Mouse (Mus musculus) neural tube, embryonic 14.5 days (tissue): ENCODE data around the gene Gm20721. TPM values are rescaled to one million over a fixed set of nuclear protein-coding genes. Genes with fewer than 3 reads are reported as not detected.
"Not testable (repeated sequence)": the region's sequence is repeated elsewhere in the genome, so short reads cannot be mapped to it uniquely, and the experiment has no call there.

Experiments
- ATAC-seq: fragments of 200-750 bp; cut with Nextera tagmentation; 2 replicates; pipeline ENCODE4 v1.8.0; 2017; ENCODE audit warnings: low read depth, mild to moderate bottlenecking, moderate TSS enrichment, moderate library complexity
- H3K27ac ChIP-seq: fragments of 300-500 bp; sonication (generic); 2 replicates; pipeline ENCODE4 v1.5.1; 2014; ENCODE audit warnings: low read depth, mild to moderate bottlenecking, control low read depth, low read length, moderate library complexity, mixed read lengths
- H3K27me3 ChIP-seq: fragments of 300-500 bp; sonication (generic); 2 replicates; pipeline ENCODE4 v1.6.1; 2014; ENCODE audit warnings: low read length; ENCODE audit not compliant: control insufficient read depth, insufficient read depth
- H3K36me3 ChIP-seq: fragments of 300-500 bp; sonication (generic); 2 replicates; pipeline ENCODE4 v1.6.1; 2014; ENCODE audit warnings: low read length, mixed read lengths; ENCODE audit not compliant: control insufficient read depth, insufficient read depth
- H3K4me1 ChIP-seq: fragments of 300-500 bp; sonication (generic); 2 replicates; pipeline ENCODE4 v1.6.1; 2014; ENCODE audit warnings: low read length; ENCODE audit not compliant: control insufficient read depth, insufficient read depth
- H3K4me2 ChIP-seq: fragments of 300-500 bp; sonication (generic); 2 replicates; pipeline ENCODE4 v1.6.1; 2014; ENCODE audit warnings: mild to moderate bottlenecking, low read depth, low read length, control low read depth
- H3K4me3 ChIP-seq: fragments of 300-500 bp; sonication (generic); 2 replicates; pipeline ENCODE4 v1.5.1; 2014; ENCODE audit warnings: low read depth, low read length, control low read depth, mixed read lengths
- H3K9ac ChIP-seq: fragments of 300-500 bp; sonication (generic); replicated peaks from 2 replicates; pipeline ENCODE4 v1.6.1; 2014; ENCODE audit warnings: low read depth, mild to moderate bottlenecking, control low read depth, low read length, mixed read lengths
- H3K9me3 ChIP-seq: fragments of 300-500 bp; sonication (generic); 2 replicates; pipeline ENCODE4 v1.6.1; 2016; ENCODE audit warnings: low read length; ENCODE audit not compliant: control insufficient read depth
- WGBS: fragments of 180-500 bp; shearing (Covaris S2); extraction: QIAGEN DNeasy Blood & Tissue Kit; methylation state at CpG from one replicate; pipeline ENCODE4 v1.1.7; 2014; 5-methylcytosine and 5-hydroxymethylcytosine counted together
- polyA plus RNA-seq: library from polyadenylated mRNA; unstranded; fragments of >200 nt; fragmentation: Nextera tagmentation; extraction: Ambion mirVana; gene quantifications from 2 replicates; pipeline ENCODE4 v1.2.1, GENCODE M21; 2014

The Gm20721 gene
- 10.0 and 11.8 TPM in 2 replicates for polyA plus RNA-seq

- Histone ChIP-seq H3K4me3 (no peak within 1 kb of the TSS), H3K9ac (no peak within 1 kb of the TSS), H3K27me3 (no peaks in the 10 kb centered on the region), H3K27ac (no peak within 1 kb of the TSS), H3K9me3 (no peaks in the 10 kb centered on the region), H3K4me1 (peaks cover 27% of the 10 kb centered on the region), H3K4me2 (no peak within 1 kb of the TSS), H3K36me3 (peaks cover 24% of the 10 kb centered on the region)
- no peak for ATAC-seq
- 94% methylated on average over 5 of the region's 5 CpGs for WGBS
Observed at GRCm38 (mm10) chr2:174346612-174346998, at the start of gene Gm20721. Gm20721 (minus strand) TSS chr2:174346712.

GRCm38 (mm10) chr2:174393383-174393782 is 46.9 kb upstream of the Gm20721 start:
- H3K36me3 ChIP-seq: no peaks in the 10 kb centered on the region
- H3K9ac ChIP-seq: no peak overlapping the region
- 87% methylated on average over 5 of the region's 5 CpGs for WGBS
- no peak overlapping the region for H3K4me3 ChIP-seq
- H3K27me3 ChIP-seq: no peaks in the 10 kb centered on the region
- H3K27ac ChIP-seq: no peak overlapping the region
- H3K4me2 ChIP-seq: no peak overlapping the region
- H3K4me1 ChIP-seq: no peaks in the 10 kb centered on the region
- H3K9me3 ChIP-seq: peaks cover 4% of the 10 kb centered on the region; the same call in 1 of the 2 replicates
- no peak for ATAC-seq

- ATAC-seq: no peak
- Histone ChIP-seq H3K36me3 (no peaks in the 10 kb centered on the region), H3K4me1 (no peaks in the 10 kb centered on the region), H3K9ac (no peak overlapping the region), H3K4me3 (no peak overlapping the region), H3K4me2 (no peak overlapping the region), H3K27me3 (no peaks in the 10 kb centered on the region), H3K9me3 (peaks cover 4% of the 10 kb centered on the region; the same call in 1 of the 2 replicates), H3K27ac (no peak overlapping the region)
- WGBS: 58% methylated on average over 9 of the region's 9 CpGs
Observed at GRCm38 (mm10) chr2:174392554-174392953, 46.0 kb upstream of the Gm20721 start.

- Histone ChIP-seq H3K27me3 (no peaks in the 10 kb centered on the region), H3K27ac (no peak overlapping the region), H3K4me3 (no peak overlapping the region), H3K9ac (no peak overlapping the region), H3K9me3 (peaks cover 4% of the 10 kb centered on the region; the same call in 1 of the 2 replicates), H3K36me3 (no peaks in the 10 kb centered on the region), H3K4me1 (no peaks in the 10 kb centered on the region), H3K4me2 (no peak overlapping the region)
- 95% methylated on average over 3 of the region's 3 CpGs for WGBS
- ATAC-seq: no peak
Observed at GRCm38 (mm10) chr2:174391936-174392335, 45.4 kb upstream of the Gm20721 start.

GRCm38 (mm10) chr2:174381021-174381420 is 34.5 kb upstream of the Gm20721 start:
- Histone ChIP-seq H3K9me3 (no peaks in the 10 kb centered on the region), H3K27ac (no peak overlapping the region), H3K36me3 (no peaks in the 10 kb centered on the region), H3K4me2 (no peak overlapping the region), H3K4me1 (no peaks in the 10 kb centered on the region), H3K27me3 (no peaks in the 10 kb centered on the region), H3K9ac (no peak overlapping the region), H3K4me3 (no peak overlapping the region)
- WGBS: 91% methylated on average over 9 of the region's 9 CpGs
- no peak for ATAC-seq

- WGBS: 87% methylated on average over 10 of the region's 10 CpGs
- Histone ChIP-seq H3K27ac (no peak overlapping the region), H3K9ac (no peak overlapping the region), H3K27me3 (no peaks in the 10 kb centered on the region), H3K4me2 (no peak overlapping the region), H3K4me3 (no peak overlapping the region), H3K9me3 (no peaks in the 10 kb centered on the region), H3K4me1 (no peaks in the 10 kb centered on the region), H3K36me3 (no peaks in the 10 kb centered on the region)
- no peak for ATAC-seq
Observed at GRCm38 (mm10) chr2:174366571-174366970, 20.1 kb upstream of the Gm20721 start.

- Histone ChIP-seq H3K4me3 (no peak overlapping the region), H3K9ac (no peak overlapping the region), H3K4me1 (no peaks in the 10 kb centered on the region), H3K9me3 (no peaks in the 10 kb centered on the region), H3K4me2 (no peak overlapping the region), H3K27me3 (no peaks in the 10 kb centered on the region), H3K27ac (no peak overlapping the region), H3K36me3 (no peaks in the 10 kb centered on the region)
- ATAC-seq: no peak
- WGBS: 85% methylated on average over 4 of the region's 4 CpGs
Observed at GRCm38 (mm10) chr2:174359656-174360055, 13.1 kb upstream of the Gm20721 start.

- H3K27me3 ChIP-seq: no peaks in the 10 kb centered on the region
- no peak overlapping the region for H3K9ac ChIP-seq
- no peaks in the 10 kb centered on the region for H3K9me3 ChIP-seq
- H3K27ac ChIP-seq: no peak overlapping the region
- WGBS: 93% methylated on average over 4 of the region's 4 CpGs
- no peak for ATAC-seq
- H3K36me3 ChIP-seq: no peaks in the 10 kb centered on the region
- no peak overlapping the region for H3K4me2 ChIP-seq
- no peaks in the 10 kb centered on the region for H3K4me1 ChIP-seq
- no peak overlapping the region for H3K4me3 ChIP-seq
Observed at GRCm38 (mm10) chr2:174358516-174358915, 12.0 kb upstream of the Gm20721 start.

- not testable (repeated sequence) for H3K9me3 ChIP-seq, H3K27ac ChIP-seq, H3K9ac ChIP-seq, H3K27me3 ChIP-seq, ATAC-seq, H3K4me2 ChIP-seq, H3K4me3 ChIP-seq
- WGBS: 98% methylated on average over 2 of the region's 2 CpGs
- Histone ChIP-seq H3K4me1 (peaks cover 27% of the 10 kb centered on the region), H3K36me3 (peaks cover 24% of the 10 kb centered on the region)
Observed at GRCm38 (mm10) chr2:174346999-174347668, 622 bp upstream of the Gm20721 start.
